ENCODE assay signal across 16 mouse cellular contexts in genomic region chr13:106788817-106789216, GRCm38 (mm10).
A peak's percentile ranks its signal among the peaks of the same experiment; 100 is the strongest.
DNase-seq lines count a peak whose midpoint lies in the region; ATAC-seq and TF ChIP-seq lines count a peak whose summit lies in the region.
"Had no signal": no experiment of that assay in that cellular context is flagged by ENCODE, and none has a peak within 500 bp of the region (broad histone marks: within the 10 kb centered on the region; RNA-seq: fewer than 3 reads in every experiment).

No protein-coding gene starts in this region.

- 92% methylated on average over 7 of the region's 7 CpGs for WGBS in heart, embryonic 10.5 days
- 95% methylated on average over 7 of the region's 7 CpGs for WGBS in heart, embryonic 12.5 days
- WGBS in midbrain, embryonic 12.5 days: 77% methylated on average over 7 of the region's 7 CpGs
- WGBS in midbrain, embryonic 16.5 days: 76% methylated on average over 7 of the region's 7 CpGs
- 56% methylated on average over 7 of the region's 7 CpGs for WGBS in neural tube, embryonic 14.5 days
- WGBS in neural tube, embryonic 15.5 days: 59% methylated on average over 7 of the region's 7 CpGs
- WGBS in liver, postnatal 0 days (ENCODE audit: insufficient replicate concordance): 91% methylated on average over 7 of the region's 7 CpGs

- no peak overlapping the region for H3K27ac ChIP-seq in heart, embryonic 10.5 days
- H3K27ac ChIP-seq in heart, embryonic 12.5 days (ENCODE audit: poor library complexity, severe bottlenecking): no peak overlapping the region
- no peak overlapping the region for H3K27ac ChIP-seq in midbrain, embryonic 12.5 days (replicated peaks)
- no peak overlapping the region for H3K27ac ChIP-seq in midbrain, embryonic 16.5 days (ENCODE audit: low read length)
- no peak overlapping the region for H3K27ac ChIP-seq in neural tube, embryonic 14.5 days (ENCODE audit: low read depth, low read length)
- no peak overlapping the region for H3K27ac ChIP-seq in neural tube, embryonic 15.5 days (replicated peaks)
- H3K27ac ChIP-seq in liver, postnatal 0 days (ENCODE audit: low read depth): no peak overlapping the region
- H3K27ac ChIP-seq: forebrain, embryonic 15.5 days; heart, embryonic 15.5 days had no signal

- no peaks in the 10 kb centered on the region for H3K9me3 ChIP-seq in heart, embryonic 10.5 days
- H3K9me3 ChIP-seq in heart, embryonic 12.5 days (replicated peaks): peaks cover 15% of the 10 kb centered on the region
- no peaks in the 10 kb centered on the region for H3K9me3 ChIP-seq in midbrain, embryonic 12.5 days
- no peaks in the 10 kb centered on the region for H3K9me3 ChIP-seq in midbrain, embryonic 16.5 days (replicated peaks; ENCODE audit: control insufficient read depth, low read length, poor library complexity, severe bottlenecking)
- H3K9me3 ChIP-seq in neural tube, embryonic 14.5 days (ENCODE audit: control insufficient read depth, low read length): no peaks in the 10 kb centered on the region
- H3K9me3 ChIP-seq in neural tube, embryonic 15.5 days (replicated peaks): no peaks in the 10 kb centered on the region
- no peaks in the 10 kb centered on the region for H3K9me3 ChIP-seq in liver, postnatal 0 days (ENCODE audit: low read length)
- H3K9me3 ChIP-seq: forebrain, embryonic 15.5 days; heart, embryonic 15.5 days had no signal

- no peak overlapping the region for H3K9ac ChIP-seq in heart, embryonic 12.5 days
- H3K9ac ChIP-seq in midbrain, embryonic 12.5 days (replicated peaks): no peak overlapping the region
- no peak overlapping the region for H3K9ac ChIP-seq in midbrain, embryonic 16.5 days (ENCODE audit: low read depth, low read length)
- no peak overlapping the region for H3K9ac ChIP-seq in neural tube, embryonic 14.5 days (replicated peaks; ENCODE audit: low read depth, low read length)
- no peak overlapping the region for H3K9ac ChIP-seq in neural tube, embryonic 15.5 days (replicated peaks)
- no peak overlapping the region for H3K9ac ChIP-seq in liver, postnatal 0 days (replicated peaks)
- H3K9ac ChIP-seq: forebrain, embryonic 15.5 days; heart, embryonic 15.5 days had no signal

- no peak for ATAC-seq in heart, embryonic 12.5 days (ENCODE audit: insufficient number of reproducible peaks, low FRiP score)
- 0 out of 2 replicates have a peak, but pooled peaks have one; percentile 27 for ATAC-seq in midbrain, embryonic 12.5 days (ENCODE audit: low FRiP score, low read depth)
- no peak for ATAC-seq in midbrain, embryonic 16.5 days
- 0 out of 2 replicates have a peak, but pooled peaks have one; percentile 11 for ATAC-seq in neural tube, embryonic 14.5 days (ENCODE audit: low read depth)
- ATAC-seq in neural tube, embryonic 15.5 days (ENCODE audit: low FRiP score): no peak
- no peak for ATAC-seq in liver, postnatal 0 days
- ATAC-seq: forebrain, embryonic 15.5 days had no signal

- no peaks in the 10 kb centered on the region for H3K4me1 ChIP-seq in heart, embryonic 10.5 days
- H3K4me1 ChIP-seq in heart, embryonic 12.5 days (replicated peaks): no peaks in the 10 kb centered on the region
- no peaks in the 10 kb centered on the region for H3K4me1 ChIP-seq in midbrain, embryonic 12.5 days
- no peaks in the 10 kb centered on the region for H3K4me1 ChIP-seq in midbrain, embryonic 16.5 days (ENCODE audit: control insufficient read depth, insufficient read depth, low read length)
- no peaks in the 10 kb centered on the region for H3K4me1 ChIP-seq in neural tube, embryonic 14.5 days (ENCODE audit: control insufficient read depth, insufficient read depth, low read length)
- no peaks in the 10 kb centered on the region for H3K4me1 ChIP-seq in neural tube, embryonic 15.5 days
- H3K4me1 ChIP-seq in liver, postnatal 0 days (ENCODE audit: insufficient read depth): no peaks in the 10 kb centered on the region
- H3K4me1 ChIP-seq: forebrain, embryonic 15.5 days; heart, embryonic 15.5 days had no signal

- H3K4me2 ChIP-seq in heart, embryonic 12.5 days: no peak overlapping the region
- no peak overlapping the region for H3K4me2 ChIP-seq in midbrain, embryonic 12.5 days (replicated peaks)
- no peak overlapping the region for H3K4me2 ChIP-seq in midbrain, embryonic 16.5 days (ENCODE audit: low read length)
- no peak overlapping the region for H3K4me2 ChIP-seq in neural tube, embryonic 14.5 days (ENCODE audit: low read depth, low read length)
- H3K4me2 ChIP-seq in neural tube, embryonic 15.5 days: no peak overlapping the region
- H3K4me2 ChIP-seq in liver, postnatal 0 days (ENCODE audit: low read depth, low read length): no peak overlapping the region
- H3K4me2 ChIP-seq: forebrain, embryonic 15.5 days; heart, embryonic 15.5 days had no signal

- no peak overlapping the region for H3K4me3 ChIP-seq in heart, embryonic 10.5 days
- no peak overlapping the region for H3K4me3 ChIP-seq in heart, embryonic 12.5 days
- H3K4me3 ChIP-seq in midbrain, embryonic 12.5 days: no peak overlapping the region
- H3K4me3 ChIP-seq in midbrain, embryonic 16.5 days (ENCODE audit: low read depth, low read length): no peak overlapping the region
- no peak overlapping the region for H3K4me3 ChIP-seq in neural tube, embryonic 14.5 days (ENCODE audit: low read depth, low read length)
- H3K4me3 ChIP-seq in neural tube, embryonic 15.5 days (replicated peaks): no peak overlapping the region
- no peak overlapping the region for H3K4me3 ChIP-seq in liver, postnatal 0 days (ENCODE audit: low read depth, low read length)
- H3K4me3 ChIP-seq: forebrain, embryonic 15.5 days; heart, embryonic 15.5 days had no signal

- peak; percentile 46 for DNase-seq in heart, embryonic 10.5 days (ENCODE audit: low spot score)
- no peak for DNase-seq in liver, postnatal 0 days
- DNase-seq: adrenal gland, postnatal 10 days; cerebellum, adult 11-12 months; cerebellum, adult 9-11 months; cerebellum, postnatal 36 days; gastrocnemius, postnatal 36 days; heart, adult 11 months; heart, postnatal 14 days had no signal

- H3K27me3 ChIP-seq in heart, embryonic 10.5 days (ENCODE audit: insufficient read depth, poor library complexity, severe bottlenecking): no peaks in the 10 kb centered on the region
- no peaks in the 10 kb centered on the region for H3K27me3 ChIP-seq in heart, embryonic 12.5 days (replicated peaks)
- H3K27me3 ChIP-seq in midbrain, embryonic 12.5 days: no peaks in the 10 kb centered on the region
- H3K27me3 ChIP-seq in midbrain, embryonic 16.5 days (ENCODE audit: control insufficient read depth, insufficient read depth, low read depth, low read length): no peaks in the 10 kb centered on the region
- H3K27me3 ChIP-seq in neural tube, embryonic 14.5 days (ENCODE audit: control insufficient read depth, insufficient read depth, low read length): no peaks in the 10 kb centered on the region
- H3K27me3 ChIP-seq in neural tube, embryonic 15.5 days (replicated peaks): no peaks in the 10 kb centered on the region
- H3K27me3 ChIP-seq in liver, postnatal 0 days (ENCODE audit: insufficient read depth, low read length): no peaks in the 10 kb centered on the region
- H3K27me3 ChIP-seq: forebrain, embryonic 15.5 days; heart, embryonic 15.5 days had no signal

- TF ChIP-seq EP300 in liver, postnatal 0 days (IDR thresholded peaks at IDR 0.05; ENCODE audit: low read depth): no peak

- TF ChIP-seq CTCF in liver, postnatal 0 days (IDR thresholded peaks at IDR 0.05; ENCODE audit: low read depth): no peak

- H3K36me3 ChIP-seq in heart, embryonic 10.5 days: peaks cover 22% of the 10 kb centered on the region
- H3K36me3 ChIP-seq in heart, embryonic 12.5 days: peaks cover 27% of the 10 kb centered on the region
- H3K36me3 ChIP-seq in midbrain, embryonic 12.5 days: peaks cover 15% of the 10 kb centered on the region
- peaks cover 7% of the 10 kb centered on the region; the same call in 1 of the 2 replicates for H3K36me3 ChIP-seq in midbrain, embryonic 16.5 days (ENCODE audit: control insufficient read depth, insufficient read depth, low read length)
- no peaks in the 10 kb centered on the region for H3K36me3 ChIP-seq in neural tube, embryonic 14.5 days (ENCODE audit: control insufficient read depth, insufficient read depth, low read length)
- peaks cover 8% of the 10 kb centered on the region for H3K36me3 ChIP-seq in neural tube, embryonic 15.5 days
- H3K36me3 ChIP-seq in liver, postnatal 0 days (replicated peaks; ENCODE audit: insufficient read depth, low read length): peaks cover 2% of the 10 kb centered on the region; the same call in 1 of the 2 replicates
- H3K36me3 ChIP-seq: forebrain, embryonic 15.5 days had no signal

Comparison
In these comparisons a context has a peak if more than half of its experiments do, and no peak if none do; other contexts are left out.
1. ATAC-seq: peak in midbrain, embryonic 12.5 days (single experiment) and neural tube, embryonic 14.5 days (single experiment); none in heart, embryonic 12.5 days (single experiment), midbrain, embryonic 16.5 days (single experiment), neural tube, embryonic 15.5 days (single experiment) and liver, postnatal 0 days (single experiment).